Mouse (Mus musculus) brain, embryonic 18.5 days (tissue): ENCODE data around the gene Epha7.

Source experiments
- DNase-seq: peaks from one replicate; pipeline ENCODE4 v3.0.0-alpha.2; 2012; ENCODE audit warnings: low read depth, low spot score

Epha7 gene

GRCm38 (mm10) chr4:28899783-28900182, 86.9 kb downstream of the Epha7 start:
- no peak for DNase-seq

GRCm38 (mm10) chr4:28901496-28901895, 88.6 kb downstream of the Epha7 start:
- DNase-seq, result no peak

GRCm38 (mm10) chr4:28902004-28902704, 89.2 kb downstream of the Epha7 start:
- no peak for DNase-seq

GRCm38 (mm10) chr4:28906985-28907384, 94.1 kb downstream of the Epha7 start:
- no peak for DNase-seq

GRCm38 (mm10) chr4:28910127-28910526, 97.2 kb downstream of the Epha7 start:
- DNase-seq, result no peak

- DNase-seq, result no peak
These were observed 99.1 kb downstream of the Epha7 start for GRCm38 (mm10) chr4:28912028-28912427.

- DNase-seq, result no peak
These were observed 100.7 kb downstream of the Epha7 start for GRCm38 (mm10) chr4:28913613-28914012.

- DNase-seq, result no peak
These were observed 107.7 kb downstream of the Epha7 start for GRCm38 (mm10) chr4:28920645-28921044.

GRCm38 (mm10) chr4:28926072-28926471, 113.1 kb downstream of the Epha7 start:
- no peak for DNase-seq

- no peak for DNase-seq
These were observed 120.5 kb downstream of the Epha7 start for GRCm38 (mm10) chr4:28933431-28933830.

GRCm38 (mm10) chr4:28934802-28935201, 121.9 kb downstream of the Epha7 start:
- no peak for DNase-seq

GRCm38 (mm10) chr4:28935567-28935966, 122.6 kb downstream of the Epha7 start:
- DNase-seq, result no peak

- no peak for DNase-seq
These were observed 127.8 kb downstream of the Epha7 start for GRCm38 (mm10) chr4:28940710-28941109.

- DNase-seq, result no peak
These were observed 131.3 kb downstream of the Epha7 start for GRCm38 (mm10) chr4:28944237-28944636.

GRCm38 (mm10) chr4:28960889-28961560, 148.1 kb downstream of the Epha7 start:
- DNase-seq, result no peak

GRCm38 (mm10) chr4:28967584-28968315, 154.8 kb downstream of the Epha7 start:
- no peak for DNase-seq

GRCm38 (mm10) chr4:28998462-28999286, 185.7 kb downstream of the Epha7 start:
- no peak for DNase-seq

- no peak for DNase-seq
These were observed 186.3 kb downstream of the Epha7 start for GRCm38 (mm10) chr4:28999287-28999595.

GRCm38 (mm10) chr4:29010333-29010732, 197.4 kb downstream of the Epha7 start:
- DNase-seq, result no peak
